Mouse (Mus musculus): Measurements from ENCODE around the gene H2-Ab1. TPM values are rescaled to one million over a fixed set of nuclear protein-coding genes. Genes with fewer than 3 reads are reported as not detected.
A peak's percentile ranks its signal among the peaks of the same experiment; 100 is the strongest.
"Not testable (repeated sequence)": the region's sequence is repeated elsewhere in the genome, so short reads cannot be mapped to it uniquely, and the experiment has no call there.

The H2-Ab1 gene
- polyA plus RNA-seq (2015; fragmentation: Nextera tagmentation; extraction: Ambion mirVana): 1.6 and 2.5 TPM in 2 replicates

DNA sequence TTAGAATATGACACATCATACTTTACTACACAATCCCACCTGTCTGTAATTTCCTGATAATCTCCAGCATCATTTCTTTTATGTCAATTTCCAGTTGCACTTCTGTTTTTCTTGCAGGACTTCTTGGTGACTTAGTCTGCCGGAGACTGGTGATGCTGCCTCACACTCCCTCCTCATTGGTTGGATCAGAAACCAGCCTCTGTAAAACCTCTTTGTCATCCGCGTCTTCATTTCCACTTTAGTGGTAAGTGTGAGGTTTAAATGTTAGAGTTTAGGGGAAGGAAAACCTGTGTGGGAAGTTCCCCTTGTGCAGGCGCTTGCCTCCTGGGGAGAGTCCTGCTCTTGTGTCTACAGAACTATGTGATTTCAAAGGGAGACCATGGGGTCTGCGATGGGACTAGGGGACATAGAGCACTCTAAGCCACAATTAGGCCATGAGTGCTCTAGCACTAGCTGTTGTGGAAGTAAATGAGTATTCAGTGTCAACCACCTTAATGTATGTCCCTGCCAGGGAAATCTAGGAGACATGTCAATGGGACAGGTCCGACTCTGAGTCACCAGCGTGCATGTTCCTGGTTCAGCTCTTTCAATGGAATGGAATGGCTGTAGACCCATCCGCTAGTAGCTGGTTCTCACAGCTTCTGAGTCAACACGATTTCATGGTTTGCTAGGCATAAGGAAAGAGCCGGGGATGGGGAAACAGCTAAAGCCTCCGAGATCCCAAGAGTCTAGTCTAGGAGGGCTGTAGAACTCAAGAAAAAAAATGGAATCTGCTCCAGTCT lies at the start of gene H2-Ab1:
Gene H2-Ab1 (plus strand): TSS at position 96 of the 782 bp plus-strand sequence.
- H3K27me3 ChIP-seq: peaks cover 8% of the 10 kb centered on the region; the same call in 1 of the 2 replicates
- no peaks in the 10 kb centered on the region for H3K36me3 ChIP-seq
- no peak within 1 kb of the TSS for H3K4me2 ChIP-seq
- 78% methylated on average over 11 of the region's 11 CpGs for WGBS
- H3K9ac ChIP-seq: no peak within 1 kb of the TSS
- no peaks in the 10 kb centered on the region for H3K9me3 ChIP-seq
- ATAC-seq (ENCODE audit: low FRiP score, low read depth): no peak
- no peak within 1 kb of the TSS for H3K27ac ChIP-seq (replicated peaks)
- H3K4me3 ChIP-seq: no peak within 1 kb of the TSS
- no peaks in the 10 kb centered on the region for H3K4me1 ChIP-seq (replicated peaks)

GRCm38 (mm10) chr17:34207866-34208265 lies 49.6 kb upstream of the H2-Ab1 start:
- H3K9ac ChIP-seq: no peak overlapping the region
- H3K4me2 ChIP-seq: no peak overlapping the region
- no peaks in the 10 kb centered on the region for H3K36me3 ChIP-seq
- H3K4me1 ChIP-seq (replicated peaks): peaks cover 14% of the 10 kb centered on the region; the same call in 1 of the 2 replicates
- H3K9me3 ChIP-seq: no peaks in the 10 kb centered on the region
- H3K27me3 ChIP-seq: peaks cover 55% of the 10 kb centered on the region
- H3K4me3 ChIP-seq: no peak overlapping the region
- WGBS: 96% methylated on average over 9 of the region's 9 CpGs
- no peak for ATAC-seq (ENCODE audit: low FRiP score, low read depth)
- H3K27ac ChIP-seq (replicated peaks): no peak overlapping the region

DNA sequence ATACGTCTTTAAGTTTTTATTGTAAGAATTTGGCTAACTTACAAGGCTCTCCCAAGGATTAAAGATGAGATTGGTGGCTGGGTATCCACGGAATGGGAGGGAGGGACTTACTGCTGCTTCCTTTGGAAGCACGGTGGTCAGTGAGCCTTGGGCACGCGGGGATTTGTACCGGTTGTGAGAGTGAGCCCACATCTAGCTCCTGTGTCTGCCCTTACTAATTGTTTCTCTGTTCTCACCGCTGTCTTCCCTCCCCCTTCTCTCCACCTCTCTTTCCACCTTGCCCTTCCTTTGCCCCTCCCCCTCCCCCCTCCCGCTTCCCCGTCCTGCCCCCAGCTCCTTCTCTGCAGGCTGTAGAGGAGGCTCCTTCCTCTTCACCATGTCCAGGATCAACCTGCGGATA lies 49.1 kb upstream of the H2-Ab1 start:
- H3K9ac ChIP-seq: no peak overlapping the region
- H3K4me2 ChIP-seq: no peak overlapping the region
- no peaks in the 10 kb centered on the region for H3K36me3 ChIP-seq
- 26% methylated on average over 10 of the region's 10 CpGs for whole genome bisulfite sequencing
- no peak overlapping the region for H3K27ac ChIP-seq (replicated peaks)
- H3K4me3 ChIP-seq: no peak overlapping the region
- ATAC-seq (ENCODE audit: low FRiP score, low read depth): no peak
- peaks cover 56% of the 10 kb centered on the region for H3K27me3 ChIP-seq
- peaks cover 14% of the 10 kb centered on the region; the same call in 1 of the 2 replicates for H3K4me1 ChIP-seq (replicated peaks)
- H3K9me3 ChIP-seq: no peaks in the 10 kb centered on the region

DNA sequence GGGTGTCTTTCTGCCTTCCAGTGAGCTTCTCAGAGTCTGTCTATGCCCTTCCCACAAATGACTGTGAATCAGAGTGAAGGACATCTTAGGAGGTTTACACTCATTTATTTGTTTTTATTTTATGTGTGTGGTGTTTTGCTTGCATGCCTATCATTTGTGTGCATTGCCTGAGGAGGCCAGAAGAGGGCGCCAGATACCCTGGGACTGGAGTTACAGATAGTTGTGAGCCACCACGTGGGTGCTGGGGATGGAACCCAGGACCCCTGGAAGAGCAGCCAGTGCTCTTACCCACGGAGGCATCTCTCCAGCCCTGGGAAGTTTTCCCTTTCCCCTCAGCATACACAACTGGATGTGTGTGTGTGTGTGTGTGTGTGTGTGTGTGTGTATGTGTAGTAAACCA lies 47.8 kb upstream of the H2-Ab1 start:
- Histone ChIP-seq H3K9me3 (no peaks in the 10 kb centered on the region), H3K36me3 (no peaks in the 10 kb centered on the region), H3K27me3 (peaks cover 61% of the 10 kb centered on the region), H3K4me2 (no peak overlapping the region), H3K4me1 (replicated peaks) (peaks cover 9% of the 10 kb centered on the region; the same call in 1 of the 2 replicates), H3K9ac (no peak overlapping the region), H3K4me3 (no peak overlapping the region), H3K27ac (replicated peaks) (no peak overlapping the region)
- WGBS: 56% methylated on average over 3 of the region's 3 CpGs
- ATAC-seq (ENCODE audit: low FRiP score, low read depth): no peak

GRCm38 (mm10) chr17:34210599-34210998 lies 46.9 kb upstream of the H2-Ab1 start:
- Histone ChIP-seq H3K27me3 (peaks cover 51% of the 10 kb centered on the region), H3K4me1 (replicated peaks) (0 out of 2 replicates have a peak, but pooled peaks cover 4% of the 10 kb centered on the region), H3K9ac (no peak overlapping the region), H3K9me3 (no peaks in the 10 kb centered on the region), H3K4me3 (no peak overlapping the region), H3K27ac (replicated peaks) (no peak overlapping the region), H3K4me2 (no peak overlapping the region), H3K36me3 (no peaks in the 10 kb centered on the region)
- no peak for ATAC-seq (ENCODE audit: low FRiP score, low read depth)
- 80% methylated on average over 3 of the region's 3 CpGs for WGBS

DNA sequence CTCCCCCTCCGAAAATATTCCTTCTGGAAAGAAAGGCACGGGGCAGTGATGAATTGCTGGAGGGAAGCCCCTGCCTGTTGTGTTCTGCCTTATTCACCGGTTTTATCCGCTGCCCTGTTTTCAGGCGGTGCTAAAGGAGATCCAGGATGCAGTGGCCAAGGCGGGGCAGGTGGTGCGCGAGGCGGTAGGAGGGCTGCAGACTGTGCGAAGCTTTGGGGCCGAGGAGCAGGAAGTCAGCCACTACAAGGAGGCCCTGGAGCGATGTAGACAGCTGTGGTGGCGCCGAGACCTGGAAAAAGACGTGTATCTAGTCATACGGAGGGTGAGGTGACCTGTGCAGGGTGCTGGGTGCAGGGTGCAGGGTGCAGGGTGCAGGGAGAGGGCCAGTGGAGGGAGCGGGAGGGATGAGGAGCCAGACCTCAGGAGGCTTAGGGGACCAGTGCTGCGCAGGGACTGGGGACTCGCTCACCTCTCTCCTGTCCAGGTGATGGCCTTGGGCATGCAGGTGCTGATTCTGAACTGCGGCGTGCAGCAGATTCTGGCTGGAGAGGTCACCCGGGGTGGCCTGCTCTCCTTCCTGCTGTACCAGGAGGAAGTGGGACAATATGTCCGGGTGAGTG lies 45.6 kb upstream of the H2-Ab1 start:
- Histone ChIP-seq H3K4me1 (replicated peaks) (0 out of 2 replicates have a peak, but pooled peaks cover 4% of the 10 kb centered on the region), H3K9me3 (no peaks in the 10 kb centered on the region), H3K9ac (no peak overlapping the region), H3K4me3 (no peak overlapping the region), H3K27ac (replicated peaks) (no peak overlapping the region), H3K27me3 (peaks cover 43% of the 10 kb centered on the region), H3K4me2 (peak overlapping the region; percentile 24; the same call in 1 of the 2 replicates), H3K36me3 (no peaks in the 10 kb centered on the region)
- 25% methylated on average over 22 of the region's 23 CpGs for WGBS
- ATAC-seq (ENCODE audit: low FRiP score, low read depth): no peak

- Histone ChIP-seq H3K9ac (no peak overlapping the region), H3K27ac (replicated peaks) (no peak overlapping the region), H3K9me3 (no peaks in the 10 kb centered on the region), H3K4me2 (peak overlapping the region; percentile 39), H3K36me3 (no peaks in the 10 kb centered on the region), H3K27me3 (peaks cover 38% of the 10 kb centered on the region), H3K4me3 (0 out of 2 replicates have a peak overlapping the region, but pooled peaks have one; percentile 13), H3K4me1 (replicated peaks) (0 out of 2 replicates have a peak, but pooled peaks cover 4% of the 10 kb centered on the region)
- ATAC-seq (ENCODE audit: low FRiP score, low read depth): no peak
- WGBS: 45% methylated on average over 21 of the region's 21 CpGs
Measured at GRCm38 (mm10) chr17:34213936-34214335, 43.6 kb upstream of the H2-Ab1 start.

DNA sequence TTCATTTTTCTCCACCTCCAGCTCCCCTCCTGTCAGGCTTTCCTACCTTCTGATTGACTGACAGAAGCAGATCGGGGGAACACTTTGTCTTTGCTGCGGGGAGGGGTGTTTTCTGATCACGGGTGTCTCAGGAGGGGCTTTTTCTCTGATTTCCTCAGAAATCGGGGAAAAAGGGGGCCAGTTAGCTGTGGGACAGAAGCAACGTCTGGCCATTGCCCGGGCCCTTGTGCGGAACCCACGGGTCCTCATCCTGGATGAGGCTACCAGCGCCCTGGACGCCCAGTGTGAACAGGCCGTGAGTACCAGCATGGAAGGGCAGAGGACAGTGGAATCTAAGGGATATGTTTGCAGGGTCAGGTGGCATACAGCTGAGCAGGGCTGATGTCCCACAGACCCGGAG lies 42.3 kb upstream of the H2-Ab1 start:
- 89% methylated on average over 12 of the region's 12 CpGs for WGBS
- no peak overlapping the region for H3K9ac ChIP-seq
- H3K36me3 ChIP-seq: no peaks in the 10 kb centered on the region
- no peak for ATAC-seq (ENCODE audit: low FRiP score, low read depth)
- H3K27me3 ChIP-seq: peaks cover 32% of the 10 kb centered on the region
- H3K4me1 ChIP-seq (replicated peaks): 0 out of 2 replicates have a peak, but pooled peaks cover 4% of the 10 kb centered on the region
- H3K9me3 ChIP-seq: no peaks in the 10 kb centered on the region
- no peak overlapping the region for H3K27ac ChIP-seq (replicated peaks)
- H3K4me3 ChIP-seq: no peak overlapping the region
- H3K4me2 ChIP-seq: no peak overlapping the region

DNA sequence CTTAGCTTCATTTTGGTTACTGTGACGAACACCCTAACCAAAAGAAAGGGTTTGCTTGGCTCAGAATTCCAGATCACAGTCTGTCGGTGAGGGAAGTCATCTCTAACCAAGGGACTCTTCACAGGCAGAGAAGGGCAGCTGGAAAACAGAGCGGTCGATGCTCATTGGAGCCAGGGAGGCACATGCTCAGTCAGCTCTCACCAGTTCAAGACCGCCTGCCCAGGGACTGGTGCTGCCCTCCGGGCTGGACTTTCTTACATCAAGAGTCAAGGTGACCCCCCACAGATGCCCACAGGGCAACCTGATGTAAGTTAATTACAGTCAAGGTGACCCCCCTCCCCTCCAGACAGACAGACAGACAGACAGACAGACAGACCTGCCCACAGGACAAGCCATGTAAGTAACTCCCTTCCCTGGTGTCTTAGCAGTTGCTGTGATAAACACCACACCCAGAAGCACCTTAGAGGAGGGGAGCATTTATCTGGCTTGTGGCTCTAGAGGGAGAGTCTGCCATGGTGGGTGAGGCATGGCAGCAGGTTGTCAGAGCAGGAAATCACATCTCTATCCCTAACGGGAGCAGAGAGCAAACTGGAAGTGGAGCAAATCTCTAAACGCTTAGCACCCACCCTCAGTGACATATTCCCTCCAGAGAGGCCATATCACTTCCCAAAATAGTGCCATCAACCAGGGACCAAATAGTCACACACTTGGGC lies 40.1 kb upstream of the H2-Ab1 start:
- Histone ChIP-seq H3K36me3 (no peaks in the 10 kb centered on the region), H3K4me1 (replicated peaks) (0 out of 2 replicates have a peak, but pooled peaks cover 4% of the 10 kb centered on the region), H3K27ac (replicated peaks) (no peak overlapping the region), H3K9me3 (no peaks in the 10 kb centered on the region), H3K27me3 (peaks cover 20% of the 10 kb centered on the region), H3K4me2 (no peak overlapping the region), H3K4me3 (no peak overlapping the region), H3K9ac (no peak overlapping the region)
- 89% methylated on average over 8 of the region's 8 CpGs for WGBS
- no peak for ATAC-seq (ENCODE audit: low FRiP score, low read depth)

DNA sequence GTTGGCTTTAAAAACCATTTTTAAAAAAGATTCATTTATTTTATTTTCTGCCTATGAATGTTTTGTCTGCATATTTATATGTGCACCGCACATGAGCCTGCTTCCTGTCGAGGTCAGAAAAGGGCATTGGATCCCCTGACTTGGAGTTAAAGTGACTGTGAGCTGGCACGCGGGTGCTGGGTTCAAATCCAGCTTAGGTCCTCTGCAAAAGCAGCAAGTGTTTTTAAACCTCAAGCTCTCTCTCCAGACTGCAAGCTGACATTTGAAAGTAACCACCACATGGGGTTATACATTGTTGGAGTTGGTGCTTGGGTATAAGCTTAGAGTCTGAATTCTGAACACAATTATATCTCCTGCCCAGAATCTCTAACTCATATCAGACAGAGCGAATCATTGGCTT lies 39.5 kb upstream of the H2-Ab1 start:
- Histone ChIP-seq H3K36me3 (no peaks in the 10 kb centered on the region), H3K27ac (replicated peaks) (no peak overlapping the region), H3K27me3 (peaks cover 14% of the 10 kb centered on the region), H3K9me3 (no peaks in the 10 kb centered on the region), H3K9ac (no peak overlapping the region), H3K4me2 (no peak overlapping the region), H3K4me3 (no peak overlapping the region), H3K4me1 (replicated peaks) (0 out of 2 replicates have a peak, but pooled peaks cover 4% of the 10 kb centered on the region)
- 91% methylated on average over 5 of the region's 5 CpGs for WGBS
- no peak for ATAC-seq (ENCODE audit: low FRiP score, low read depth)

DNA sequence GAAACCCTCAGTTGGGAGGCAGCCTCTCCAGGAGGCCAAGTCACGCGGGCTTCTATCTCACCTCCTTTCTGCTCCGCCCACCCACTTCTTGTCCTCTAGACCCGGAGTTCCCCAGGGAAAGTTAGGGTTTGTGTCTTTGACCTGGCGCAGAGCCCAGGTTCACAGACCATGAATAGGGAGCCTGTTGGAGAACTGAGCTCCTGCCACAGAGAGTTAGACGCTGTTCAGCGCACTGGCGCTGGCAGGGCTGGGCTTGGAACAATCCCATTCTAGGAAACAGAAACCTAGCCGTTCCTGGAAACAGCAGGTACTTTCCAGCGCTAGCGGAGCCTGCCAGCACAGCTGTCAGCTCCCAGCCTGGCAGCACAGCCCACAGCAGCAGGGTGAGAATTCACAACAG lies 38.8 kb upstream of the H2-Ab1 start:
- Histone ChIP-seq H3K27me3 (peaks cover 8% of the 10 kb centered on the region), H3K9me3 (no peaks in the 10 kb centered on the region), H3K36me3 (no peaks in the 10 kb centered on the region), H3K4me3 (no peak overlapping the region), H3K4me2 (no peak overlapping the region), H3K9ac (no peak overlapping the region), H3K4me1 (replicated peaks) (0 out of 2 replicates have a peak, but pooled peaks cover 4% of the 10 kb centered on the region), H3K27ac (replicated peaks) (no peak overlapping the region)
- no peak for ATAC-seq (ENCODE audit: low FRiP score, low read depth)
- 64% methylated on average over 11 of the region's 11 CpGs for WGBS

GRCm38 (mm10) chr17:34219096-34219495 lies 38.4 kb upstream of the H2-Ab1 start:
- H3K36me3 ChIP-seq; ATAC-seq (ENCODE audit: low FRiP score, low read depth); H3K27ac ChIP-seq (replicated peaks); H3K9ac ChIP-seq; H3K4me2 ChIP-seq; H3K4me1 ChIP-seq (replicated peaks); H3K4me3 ChIP-seq; H3K9me3 ChIP-seq; H3K27me3 ChIP-seq: not testable (repeated sequence)
- 92% methylated on average over 9 of the region's 11 CpGs for WGBS
